Mouse (Mus musculus) heart, embryonic 10.5 days (tissue): ENCODE measurements around the gene Ccin. TPM values are rescaled to one million over a fixed set of nuclear protein-coding genes. Genes with fewer than 3 reads are reported as not detected.
A peak's percentile ranks its signal among the peaks of the same experiment; 100 is the strongest.

Source experiments
- DNase-seq: peaks from one replicate; pipeline ENCODE4 v3.0.0-alpha.2; 2017; ENCODE audit warnings: low spot score
- H3K27ac ChIP-seq: fragments of 300-500 bp; sonication (generic); 2 replicates; pipeline ENCODE4 v1.5.1; 2016; ENCODE audit warnings: mild to moderate bottlenecking
- H3K27me3 ChIP-seq: fragments of 300-500 bp; sonication (generic); 2 replicates; pipeline ENCODE4 v1.6.1; 2016; ENCODE audit warnings: mild to moderate bottlenecking; ENCODE audit not compliant: poor library complexity, insufficient read depth, severe bottlenecking
- H3K36me3 ChIP-seq: fragments of 300-500 bp; sonication (generic); 2 replicates; pipeline ENCODE4 v1.6.1; 2016; ENCODE audit warnings: mild to moderate bottlenecking, moderate library complexity
- H3K4me1 ChIP-seq: fragments of 300-500 bp; sonication (generic); 2 replicates; pipeline ENCODE4 v1.6.1; 2016; ENCODE audit warnings: mild to moderate bottlenecking
- H3K4me3 ChIP-seq: fragments of 300-500 bp; sonication (generic); 2 replicates; pipeline ENCODE4 v1.5.1; 2016; ENCODE audit warnings: mild to moderate bottlenecking, moderate library complexity
- H3K9me3 ChIP-seq: fragments of 300-500 bp; sonication (generic); 2 replicates; pipeline ENCODE4 v1.6.1; 2016; ENCODE audit warnings: mild to moderate bottlenecking, moderate library complexity
- WGBS: fragments of 180-500 bp; shearing (Covaris S2); methylation state at CpG from one replicate; pipeline ENCODE4 v1.1.7; 2016; 5-methylcytosine and 5-hydroxymethylcytosine counted together
- polyA plus RNA-seq: library from polyadenylated mRNA; unstranded; fragments of >200 nt; fragmentation: Nextera tagmentation; extraction: Ambion mirVana; gene quantifications from 2 replicates; pipeline ENCODE4 v1.2.1, GENCODE M21; 2016

The Ccin gene
- polyA plus RNA-seq = not detected in 2 replicates

- Histone ChIP-seq H3K27ac (peak within 1 kb of the TSS; percentile 94), H3K4me1 (peaks cover 20% of the 10 kb centered on the region), H3K27me3 (peaks cover 15% of the 10 kb centered on the region; the same call in 1 of the 2 replicates), H3K36me3 (no peaks in the 10 kb centered on the region), H3K9me3 (no peaks in the 10 kb centered on the region), H3K4me3 (peak within 1 kb of the TSS; percentile 61)
- peak; percentile 61 for DNase-seq
- WGBS = 74% methylated on average over 11 of the region's 11 CpGs
These were observed at the start of gene Ccin for GRCm38 (mm10) chr4:43983181-43983580. Ccin (plus strand) TSS chr4:43983483.

- Histone ChIP-seq H3K36me3 (peaks cover 74% of the 10 kb centered on the region), H3K4me1 (0 out of 2 replicates have a peak, but pooled peaks cover 6% of the 10 kb centered on the region), H3K9me3 (no peaks in the 10 kb centered on the region), H3K4me3 (no peak overlapping the region), H3K27me3 (no peaks in the 10 kb centered on the region), H3K27ac (no peak overlapping the region)
- WGBS = 82% methylated on average over 4 of the region's 4 CpGs
- DNase-seq = no peak
These were observed 47.1 kb upstream of the Ccin start for GRCm38 (mm10) chr4:43936186-43936585.

- Histone ChIP-seq H3K4me1 (no peaks in the 10 kb centered on the region), H3K4me3 (no peak overlapping the region), H3K27ac (no peak overlapping the region), H3K9me3 (no peaks in the 10 kb centered on the region), H3K27me3 (no peaks in the 10 kb centered on the region), H3K36me3 (peaks cover 74% of the 10 kb centered on the region)
- WGBS = 73% methylated on average over 14 of the region's 14 CpGs
- DNase-seq = no peak
These were observed 46.3 kb upstream of the Ccin start for GRCm38 (mm10) chr4:43936749-43937674.

GRCm38 (mm10) chr4:43941315-43941714 lies 42.0 kb upstream of the Ccin start:
- Histone ChIP-seq H3K4me3 (no peak overlapping the region), H3K36me3 (peaks cover 75% of the 10 kb centered on the region), H3K4me1 (no peaks in the 10 kb centered on the region), H3K27me3 (no peaks in the 10 kb centered on the region), H3K9me3 (no peaks in the 10 kb centered on the region), H3K27ac (no peak overlapping the region)
- DNase-seq = no peak
- WGBS = 86% methylated on average over 5 of the region's 5 CpGs

- Histone ChIP-seq H3K4me3 (no peak overlapping the region), H3K27me3 (no peaks in the 10 kb centered on the region), H3K27ac (no peak overlapping the region), H3K4me1 (no peaks in the 10 kb centered on the region), H3K36me3 (peaks cover 72% of the 10 kb centered on the region), H3K9me3 (no peaks in the 10 kb centered on the region)
- DNase-seq = no peak
- 87% methylated on average over 8 of the region's 8 CpGs for WGBS
These were observed 40.9 kb upstream of the Ccin start for GRCm38 (mm10) chr4:43942421-43942820.

GRCm38 (mm10) chr4:43947571-43947970 lies 35.7 kb upstream of the Ccin start:
- 92% methylated on average over 2 of the region's 2 CpGs for WGBS
- no peak overlapping the region for H3K4me3 ChIP-seq
- DNase-seq = no peak
- H3K4me1 ChIP-seq = no peaks in the 10 kb centered on the region
- no peaks in the 10 kb centered on the region for H3K27me3 ChIP-seq
- no peak overlapping the region for H3K27ac ChIP-seq
- H3K9me3 ChIP-seq = no peaks in the 10 kb centered on the region
- peaks cover 32% of the 10 kb centered on the region for H3K36me3 ChIP-seq

- Histone ChIP-seq H3K27ac (peak within 1 kb of the TSS; percentile 95), H3K9me3 (no peaks in the 10 kb centered on the region), H3K4me3 (peak within 1 kb of the TSS; percentile 88), H3K4me1 (peaks cover 38% of the 10 kb centered on the region), H3K27me3 (0 out of 2 replicates have a peak, but pooled peaks cover 5% of the 10 kb centered on the region), H3K36me3 (no peaks in the 10 kb centered on the region)
- under 1% methylated on average over 45 of the region's 45 CpGs for WGBS
- peak; percentile 95 for DNase-seq
These were observed 25.9 kb upstream of the Ccin start, which contains the start of gene Glipr2 for GRCm38 (mm10) chr4:43957292-43957845. Glipr2 (plus strand) TSS chr4:43957401.

GRCm38 (mm10) chr4:43957846-43958461 lies 25.3 kb upstream of the Ccin start:
- Histone ChIP-seq H3K27ac (peak overlapping the region; percentile 95), H3K4me3 (peak overlapping the region; percentile 88), H3K27me3 (0 out of 2 replicates have a peak, but pooled peaks cover 5% of the 10 kb centered on the region), H3K36me3 (no peaks in the 10 kb centered on the region), H3K9me3 (no peaks in the 10 kb centered on the region), H3K4me1 (peaks cover 39% of the 10 kb centered on the region)
- DNase-seq = peak; percentile 90
- under 1% methylated on average over 26 of the region's 26 CpGs for WGBS

GRCm38 (mm10) chr4:43959523-43960179 lies 23.6 kb upstream of the Ccin start:
- 53% methylated on average over 9 of the region's 9 CpGs for WGBS
- Histone ChIP-seq H3K36me3 (no peaks in the 10 kb centered on the region), H3K9me3 (no peaks in the 10 kb centered on the region), H3K4me1 (peaks cover 53% of the 10 kb centered on the region), H3K4me3 (peak overlapping the region; percentile 31), H3K27me3 (0 out of 2 replicates have a peak, but pooled peaks cover 5% of the 10 kb centered on the region), H3K27ac (peak overlapping the region; percentile 64)
- DNase-seq = no peak

- DNase-seq = no peak
These were observed 23.1 kb upstream of the Ccin start for GRCm38 (mm10) chr4:43960207-43960606.

GRCm38 (mm10) chr4:43964326-43964833 lies 18.9 kb upstream of the Ccin start:
- DNase-seq = no peak
- H3K4me1 ChIP-seq = peaks cover 66% of the 10 kb centered on the region
- H3K27me3 ChIP-seq = no peaks in the 10 kb centered on the region
- no peaks in the 10 kb centered on the region for H3K36me3 ChIP-seq
- WGBS = 20% methylated on average over 2 of the region's 2 CpGs
- H3K4me3 ChIP-seq = peak overlapping the region; percentile 10; the same call in 1 of the 2 replicates
- peak overlapping the region; percentile 85 for H3K27ac ChIP-seq
- no peaks in the 10 kb centered on the region for H3K9me3 ChIP-seq

More at GRCm38 (mm10) chr4:43960207-43960606, 23.1 kb upstream of the Ccin start:
- H3K9me3 ChIP-seq = no peaks in the 10 kb centered on the region
- H3K4me3 ChIP-seq = 0 out of 2 replicates have a peak overlapping the region, but pooled peaks have one; percentile 12
- 62% methylated on average over 6 of the region's 6 CpGs for WGBS
- 0 out of 2 replicates have a peak, but pooled peaks cover 5% of the 10 kb centered on the region for H3K27me3 ChIP-seq
- peaks cover 59% of the 10 kb centered on the region for H3K4me1 ChIP-seq
- H3K36me3 ChIP-seq = no peaks in the 10 kb centered on the region
- peak overlapping the region; percentile 64; the same call in 1 of the 2 replicates for H3K27ac ChIP-seq
